Mouse (Mus musculus) cortical plate, adult 2 months (tissue): ENCODE data around the gene Lsg1.

Experiments used
- CTCF ChIP-seq: fragments of 200-500 bp; IDR thresholded peaks from 2 replicates; pipeline ENCODE4 v1.5.1; 2011; ENCODE audit warnings: mild to moderate bottlenecking, control low read depth, low read length; ENCODE audit not compliant: insufficient read depth; ENCODE audit errors: extremely low read depth
- POLR2A ChIP-seq: fragments of 200-500 bp; IDR thresholded peaks from 2 replicates; pipeline ENCODE4 v1.6.1; 2011; ENCODE audit warnings: mild to moderate bottlenecking, low read length, control low read depth; ENCODE audit not compliant: insufficient read depth; ENCODE audit errors: extremely low read depth

DNA sequence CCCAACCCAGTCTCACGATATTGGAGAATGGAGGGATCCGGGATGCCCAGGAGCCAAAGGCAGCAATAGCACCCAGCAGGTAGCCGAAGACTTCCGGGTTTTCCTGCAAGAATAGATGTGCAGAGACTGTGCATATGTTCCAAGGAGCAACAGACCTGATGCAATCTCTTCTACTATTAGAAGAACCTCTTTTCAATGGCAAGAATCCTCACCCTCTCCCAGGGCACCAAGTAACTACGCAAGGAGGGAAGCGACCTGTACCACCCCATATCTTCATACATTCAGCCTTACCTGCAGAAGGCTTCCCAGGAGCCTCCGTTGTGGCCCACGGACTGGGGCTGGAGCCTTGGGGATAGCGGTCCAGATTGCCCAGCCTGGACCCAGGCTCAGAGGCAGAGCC, 44.0 kb downstream of the Lsg1 start:
- TF ChIP-seq CTCF = no peak
- no peak for TF ChIP-seq POLR2A
